Mouse (Mus musculus) monocyte, adult 5-6 weeks (primary cell): ENCODE data around the gene Dsp. TPM values are rescaled to one million over a fixed set of nuclear protein-coding genes. Genes with fewer than 3 reads are reported as not detected.

Experiments used
- total RNA-seq: library from RNA; stranded (forward); fragments of 200-1000, 200-491, 200-594 nt; gene quantifications from 3 replicates; pipeline ENCODE4 v1.2.3, GENCODE M21; 2017

Gene Dsp
- total RNA-seq, 1 experiment from 2014 or later = 0.29 TPM

Other genes with a start within 250 kb of the Dsp start
- 66.0 to 74.1 TPM (median 72.0 TPM) in 3 replicates for gene Ssr1, start 157.1 kb upstream of the Dsp start, total RNA-seq
- 161 to 230 TPM (median 187 TPM) in 3 replicates for gene Riok1, start 114.3 kb upstream of the Dsp start, total RNA-seq
- gene Cage1, start 114.2 kb upstream of the Dsp start, total RNA-seq = 0.85 to 1.9 TPM (median 1.0 TPM) in 3 replicates
- 123 to 199 TPM (median 194 TPM) in 3 replicates for gene Snrnp48, start 53.6 kb downstream of the Dsp start, total RNA-seq
- gene Bmp6, start 193.8 kb downstream of the Dsp start, total RNA-seq = not detected in 3 replicates